Mouse (Mus musculus): ENCODE results near the gene Plxna2.

DNA sequence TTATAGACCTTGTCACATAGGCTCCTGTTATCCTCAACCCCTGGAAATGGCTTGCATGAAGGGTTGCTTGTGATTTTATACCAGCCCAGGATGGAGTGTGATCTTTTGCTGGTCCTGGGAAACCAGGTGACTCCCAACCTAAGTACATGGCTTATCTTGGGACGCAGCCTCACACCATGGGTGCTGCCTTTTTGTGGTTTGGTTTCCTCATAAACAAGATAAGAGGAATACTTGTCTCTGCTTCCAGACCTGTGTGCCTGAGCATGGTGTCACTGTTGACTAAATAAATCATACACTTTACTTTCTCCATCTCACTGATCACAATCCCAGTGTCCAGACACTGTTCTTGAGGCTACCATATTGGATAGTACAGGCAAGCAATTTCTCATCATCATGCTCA, 179.8 kb downstream of the Plxna2 start:
- peak; percentile 81 for TF ChIP-seq EP300 (IDR thresholded peaks at IDR 0.05; ENCODE audit: low read depth)
- TF ChIP-seq CTCF (IDR thresholded peaks at IDR 0.05; ENCODE audit: low read depth) = no peak
